Mouse (Mus musculus): ENCODE results near the gene Il20. TPM values are rescaled to one million over a fixed set of nuclear protein-coding genes. Genes with fewer than 3 reads are reported as not detected.

Il20 gene
- total RNA-seq (2023) = not detected

GRCm38 (mm10) chr1:130911401-130912010 is at the start of gene Il20:
Il20 (minus strand) TSS chr1:130911451.

GRCm38 (mm10) chr1:130940065-130940687 is 28.9 kb upstream of the Il20 start, which contains the start of gene Il19:
Il19 (minus strand) TSS chr1:130940115.

GRCm38 (mm10) chr1:130887354-130887753 is 23.9 kb downstream of the Il20 start, which contains the start of gene Il24:
Il24 (minus strand) TSS chr1:130887454.

GRCm38 (mm10) chr1:130865541-130866221 is 45.6 kb downstream of the Il20 start, which contains the start of gene Fcmr:
Fcmr (plus strand) TSS chr1:130865669.

Other genes starting within 250 kb of the Il20 start
- not detected for gene C4bp, start 249.8 kb downstream of the Il20 start, total RNA-seq (2023)
- not detected for gene Gm29427, start 195.7 kb downstream of the Il20 start, total RNA-seq (2023)
- 10 to 100 TPM; 10.0 to 14.5 TPM for gene Yod1, start 194.1 kb downstream of the Il20 start, total RNA-seq (2023)
- gene Pfkfb2, start 182.2 kb downstream of the Il20 start, total RNA-seq (2023) = 10 to 100 TPM; 24.2 to 26.4 TPM
- under 1 TPM; 0.36 to 0.73 TPM for gene AA986860, start 179.5 kb downstream of the Il20 start, total RNA-seq (2023)
- gene Fcamr, start 110.5 kb downstream of the Il20 start, total RNA-seq (2023) = not detected
- 1 to 10 TPM; 4.4 to 4.6 TPM for gene Pigr, start 84.8 kb downstream of the Il20 start, total RNA-seq (2023)
- 1,000 to 10,000 TPM; 1,016 to 1,048 TPM for gene Fcmr, start 45.8 kb downstream of the Il20 start, total RNA-seq (2023)
- gene Il24, start 24.0 kb downstream of the Il20 start, total RNA-seq (2023) = not detected
- not detected for gene Il19, start 28.7 kb upstream of the Il20 start, total RNA-seq (2023)
- 1 to 10 TPM; 2.4 to 2.9 TPM for gene Il10, start 108.4 kb upstream of the Il20 start, total RNA-seq (2023)
- gene Mapkapk2, start 186.4 kb upstream of the Il20 start, total RNA-seq (2023) = 100 to 1,000 TPM in 1 of 2 experiments, 10 to 100 TPM in 1; 97.4 to 102 TPM
- gene Dyrk3, start 226.9 kb upstream of the Il20 start, total RNA-seq (2023) = 10 to 100 TPM; 19.0 to 20.5 TPM
- 10 to 100 TPM; 43.8 to 45.0 TPM for gene Eif2d, start 241.7 kb upstream of the Il20 start, total RNA-seq (2023)